Mouse (Mus musculus) E14TG2a.4 (cell line): ENCODE measurements around the gene Bpifb1.

Experiments
- CTCF ChIP-seq: conservative IDR thresholded peaks from 2 replicates; pipeline ENCODE4 v1.5.1; 2014; ENCODE audit warnings: low read length
- NANOG ChIP-seq: IDR thresholded peaks from 2 replicates; pipeline ENCODE4 v1.6.1; 2014; ENCODE audit warnings: borderline replicate concordance, low read length, mixed read lengths
- POU5F1 ChIP-seq: IDR thresholded peaks from 2 replicates; pipeline ENCODE4 v1.6.1; 2014; ENCODE audit warnings: low read length, borderline replicate concordance

DNA sequence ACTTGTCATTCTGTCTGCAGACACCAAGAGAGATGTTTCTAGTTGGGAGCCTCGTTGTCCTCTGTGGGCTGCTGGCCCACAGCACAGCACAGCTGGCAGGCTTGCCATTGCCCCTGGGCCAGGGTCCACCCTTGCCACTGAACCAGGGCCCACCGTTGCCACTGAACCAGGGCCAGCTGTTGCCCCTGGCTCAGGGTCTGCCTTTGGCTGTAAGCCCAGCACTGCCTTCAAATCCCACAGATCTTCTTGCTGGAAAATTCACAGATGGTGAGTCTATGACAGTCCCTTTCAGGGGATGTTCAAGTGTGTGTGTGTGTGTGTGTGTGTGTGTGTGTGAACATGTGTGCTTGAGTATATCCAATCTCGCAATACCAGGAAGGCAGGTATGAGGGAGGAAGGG, 46.9 kb upstream of the Bpifb1 start:
- TF ChIP-seq POU5F1 = no peak
- no peak for TF ChIP-seq CTCF
- no peak for TF ChIP-seq NANOG
